Mouse (Mus musculus): Measurements from ENCODE around the gene Psg26.
A peak's percentile ranks its signal among the peaks of the same experiment; 100 is the strongest.
"Not testable (repeated sequence)": the region's sequence is repeated elsewhere in the genome, so short reads cannot be mapped to it uniquely, and the experiment has no call there.

Gene Psg26

DNA sequence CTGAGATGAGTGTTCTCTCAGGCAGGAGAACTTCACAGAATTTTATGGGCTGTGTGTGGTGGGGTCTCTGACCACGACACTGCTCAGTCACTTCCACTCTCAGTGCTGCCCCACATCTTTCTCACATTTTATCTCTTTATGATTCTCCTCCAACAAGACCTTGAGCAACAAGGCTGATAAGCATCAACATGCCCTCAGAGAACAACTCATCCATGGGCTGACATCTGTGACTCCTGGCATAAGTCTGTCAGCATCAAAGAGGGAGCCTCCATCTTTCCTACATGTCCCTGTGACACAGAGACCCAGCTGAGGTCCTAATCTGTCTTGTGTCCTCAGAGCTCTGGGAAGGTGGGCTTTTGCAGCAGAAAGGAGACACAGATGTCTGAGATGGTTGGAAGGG lies at the start of gene Psg26:
Gene Psg26, minus strand, starts transcription at position 101 of the 400 bp plus-strand sequence.
- DNase-seq (ENCODE audit: low read depth, low spot score): no peak

DNA sequence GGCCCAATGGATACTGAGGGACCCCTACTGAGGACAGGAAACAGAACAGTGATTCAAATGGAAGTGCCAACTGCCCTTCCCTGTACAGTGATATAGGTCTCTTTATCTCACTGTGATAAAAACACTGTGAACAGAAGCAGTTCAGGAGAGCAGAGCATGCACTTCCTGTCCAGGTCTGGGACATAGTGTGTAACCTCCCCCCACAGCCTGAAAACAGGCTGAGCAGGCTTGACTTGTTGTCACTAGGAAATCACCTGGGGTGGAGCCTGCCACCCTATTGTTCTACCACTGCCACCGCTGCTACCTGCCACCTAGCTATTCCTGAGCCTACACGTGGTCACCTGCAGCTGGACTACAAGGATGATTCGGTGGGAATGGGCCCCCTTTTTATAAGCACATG lies 49.4 kb upstream of the Psg26 start:
- no peak for DNase-seq (ENCODE audit: low read depth, low spot score)

DNA sequence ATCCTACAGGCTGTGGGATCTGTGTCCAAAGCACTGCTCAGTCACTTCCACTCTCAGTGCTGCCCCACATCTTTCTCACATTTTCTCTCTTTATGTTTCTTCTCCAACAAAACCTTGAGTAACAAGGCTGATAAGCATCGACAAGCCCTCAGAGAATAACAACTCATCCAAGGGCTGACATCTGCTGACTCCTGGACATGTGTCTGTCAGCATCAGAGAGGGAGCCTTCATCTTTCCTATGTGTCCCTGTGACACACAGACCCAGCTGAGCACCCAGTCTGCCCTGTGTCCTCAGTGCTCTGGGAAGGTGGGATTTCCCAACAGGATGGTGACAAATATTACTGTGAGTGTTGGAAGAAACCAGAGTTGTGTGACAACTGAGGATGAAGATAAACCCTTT lies 48.2 kb upstream of the Psg26 start, which contains the start of gene Psg25:
Gene Psg25, minus strand, starts transcription at position 101 of the 400 bp plus-strand sequence.
- no peak for DNase-seq (ENCODE audit: low read depth, low spot score)

DNA sequence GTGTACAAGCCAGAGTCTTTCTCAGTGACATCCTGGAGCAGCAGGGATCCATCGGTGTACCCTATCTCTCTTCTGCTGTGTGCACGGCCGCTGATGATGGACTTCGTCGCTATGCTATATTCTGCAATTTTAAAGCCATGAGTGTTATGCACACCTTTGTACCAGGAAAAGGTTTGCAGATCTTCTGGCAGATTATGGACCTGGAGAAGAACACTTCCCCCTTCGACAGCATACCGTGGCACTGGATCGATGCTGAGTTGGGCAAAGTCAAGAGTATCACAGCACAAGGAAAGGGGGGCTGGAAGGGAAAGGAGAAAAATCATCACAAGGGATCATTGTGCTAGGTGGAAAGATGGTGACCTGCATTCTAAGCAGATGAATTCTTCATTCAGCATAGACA lies 40.7 kb upstream of the Psg26 start:
- DNase-seq (ENCODE audit: low read depth, low spot score): no peak

DNA sequence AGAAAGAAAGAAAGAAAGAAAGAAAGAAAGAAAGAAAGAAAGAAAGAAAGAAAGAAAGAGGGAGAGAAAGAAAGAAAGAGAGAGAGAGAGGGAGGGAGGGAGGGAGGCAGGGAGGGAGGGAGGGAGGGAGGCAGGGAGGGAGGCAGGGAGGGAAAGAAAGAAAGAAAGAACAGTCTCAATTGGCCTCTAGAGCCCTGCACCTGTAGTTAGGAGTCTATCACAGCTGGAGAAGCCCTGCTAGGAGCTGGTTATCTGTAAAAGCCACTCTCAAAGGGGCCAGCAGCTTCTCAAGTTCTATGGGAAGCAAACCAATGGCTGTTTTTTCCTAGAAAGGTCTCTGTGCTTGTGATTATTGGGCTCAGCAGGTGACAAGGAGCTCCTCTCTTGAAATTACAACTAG lies 28.9 kb upstream of the Psg26 start:
- not testable (repeated sequence) for DNase-seq (ENCODE audit: low read depth, low spot score)

DNA sequence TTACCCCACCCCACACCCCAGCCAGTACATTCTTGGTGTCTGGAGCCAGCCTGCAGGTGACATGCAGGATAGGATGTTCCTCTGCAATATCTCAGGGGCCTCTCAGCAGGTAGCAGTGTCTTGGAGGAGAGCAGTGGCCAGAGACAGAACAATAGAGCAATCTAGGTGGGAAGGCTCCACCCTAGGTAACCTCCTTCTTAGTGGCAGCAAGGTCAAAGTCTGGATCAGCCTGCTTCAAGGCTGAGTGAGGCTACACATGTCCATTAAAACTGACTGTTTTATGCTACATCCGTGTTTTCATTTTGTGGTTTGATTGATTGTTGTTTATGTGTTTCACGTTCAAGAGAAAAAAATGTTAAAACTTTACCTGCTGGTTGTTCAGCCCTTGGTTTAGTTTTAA lies 28.4 kb upstream of the Psg26 start:
- not testable (repeated sequence) for DNase-seq (ENCODE audit: low read depth, low spot score)

DNA sequence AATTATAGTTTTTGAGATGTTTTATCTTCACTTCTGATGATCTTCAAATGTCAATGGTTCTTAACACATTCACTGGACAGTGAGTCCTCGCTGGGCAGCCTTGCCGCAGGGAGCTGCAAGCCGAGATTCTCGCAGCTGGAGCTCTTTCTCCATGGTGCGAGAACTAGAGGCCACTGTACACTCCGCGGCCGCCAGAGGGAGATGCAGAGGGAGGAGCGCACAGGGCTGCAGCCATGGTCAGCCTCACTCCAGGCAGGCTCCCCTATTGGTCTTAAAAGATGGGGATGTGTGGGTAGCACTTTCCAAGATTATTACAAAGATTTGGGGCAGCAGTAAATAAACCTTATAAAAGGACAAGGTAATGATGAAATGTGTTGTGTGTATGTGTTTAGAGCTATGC lies 27.5 kb upstream of the Psg26 start:
- DNase-seq (ENCODE audit: low read depth, low spot score): peak; percentile 1

DNA sequence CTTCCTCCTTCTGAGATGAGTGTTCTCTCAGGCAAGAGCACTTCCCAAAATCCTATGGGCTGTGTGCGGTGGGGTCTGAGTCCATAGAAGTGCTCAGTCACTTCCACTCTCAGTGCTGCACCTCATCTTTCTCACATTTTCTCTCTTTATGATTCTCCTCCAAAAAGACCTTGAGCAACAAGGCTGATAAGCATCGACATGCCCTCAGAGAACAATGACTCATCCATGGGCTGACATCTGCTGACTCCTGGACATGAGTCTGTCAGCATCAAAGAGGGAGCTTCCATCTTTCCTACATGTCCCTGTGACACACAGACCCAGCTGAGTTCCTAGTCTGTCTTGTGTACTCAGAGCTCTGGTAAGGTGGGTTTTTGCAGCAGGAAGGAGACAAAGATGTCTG lies 52.0 kb downstream of the Psg26 start, which contains the start of gene Psg28:
Gene Psg28, minus strand, starts transcription at position 101 of the 400 bp plus-strand sequence.
- not testable (repeated sequence) for DNase-seq (ENCODE audit: low read depth, low spot score)
